Mouse (Mus musculus): ENCODE measurements around the gene Syt17.

GRCm38 (mm10) chr7:118345396-118345795, 102.6 kb downstream of the Syt17 start:
- no peak for TF ChIP-seq ZNF384 (IDR thresholded peaks at IDR 0.05; ENCODE audit: low read depth, low read length)
- no peak for TF ChIP-seq HCFC1 (IDR thresholded peaks at IDR 0.05; ENCODE audit: borderline replicate concordance, insufficient read depth, low read length)
